ENCODE assay signal across 11 mouse cellular contexts in the genomic region with DNA sequence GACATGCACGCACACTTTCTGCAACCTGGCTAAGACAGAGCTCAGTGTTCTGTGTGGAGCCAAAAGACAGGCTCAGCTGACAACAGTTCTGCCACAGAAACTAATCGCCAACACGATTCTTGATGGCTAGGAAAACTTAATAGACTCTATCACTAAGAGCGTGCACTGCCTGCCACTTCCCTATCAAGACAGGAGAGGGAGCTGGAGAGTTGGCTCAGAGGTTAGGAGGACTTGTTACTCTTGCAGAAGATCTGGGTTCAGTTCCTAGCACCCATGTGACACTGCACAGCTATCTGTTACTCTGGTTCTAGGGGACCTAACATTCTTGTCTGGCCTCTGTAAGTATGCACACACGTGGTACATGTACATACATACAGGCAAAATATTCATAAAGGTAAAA. TPM values are rescaled to one million over a fixed set of nuclear protein-coding genes. Genes with fewer than 3 reads are reported as not detected.
DNase-seq lines count a peak whose midpoint lies in the region; ATAC-seq and TF ChIP-seq lines count a peak whose summit lies in the region.
"Had no signal": no experiment of that assay in that cellular context is flagged by ENCODE, and none has a peak within 500 bp of the region (broad histone marks: within the 10 kb centered on the region; RNA-seq: fewer than 3 reads in every experiment).

No protein-coding gene starts in this region.

- WGBS in kidney, adult 2 months: 76% methylated on average over 5 of the region's 5 CpGs
- WGBS in kidney, embryonic 14.5 days: 86% methylated on average over 5 of the region's 5 CpGs
- WGBS in liver, postnatal 0 days (ENCODE audit: insufficient replicate concordance): 75% methylated on average over 5 of the region's 5 CpGs
- WGBS in forebrain, embryonic 13.5 days: 77% methylated on average over 5 of the region's 5 CpGs
- 80% methylated on average over 5 of the region's 5 CpGs for WGBS in forebrain, embryonic 10.5 days

- peak; percentile 65 for TF ChIP-seq CTCF in kidney, adult 2 months (conservative IDR thresholded peaks at IDR 0.05; ENCODE audit: insufficient read depth, insufficient read length, low read depth, low read length)
- TF ChIP-seq CTCF in liver, postnatal 0 days (IDR thresholded peaks at IDR 0.05; ENCODE audit: low read depth): peak; percentile 74

- no peak overlapping the region for H3K27ac ChIP-seq in kidney, adult 2 months (ENCODE audit: insufficient read depth, low read depth, low read length)
- no peak overlapping the region for H3K27ac ChIP-seq in kidney, embryonic 14.5 days (ENCODE audit: low read depth, low read length)
- no peak overlapping the region for H3K27ac ChIP-seq in liver, postnatal 0 days (ENCODE audit: low read depth)
- H3K27ac ChIP-seq in forebrain, embryonic 13.5 days: no peak overlapping the region
- H3K27ac ChIP-seq in forebrain, embryonic 10.5 days: no peak overlapping the region
- H3K27ac ChIP-seq: midbrain, embryonic 10.5 days had no signal

- H3K9me3 ChIP-seq in kidney, embryonic 14.5 days (ENCODE audit: control insufficient read depth, low read length): no peaks in the 10 kb centered on the region
- H3K9me3 ChIP-seq in liver, postnatal 0 days (ENCODE audit: low read length): no peaks in the 10 kb centered on the region
- H3K9me3 ChIP-seq in forebrain, embryonic 13.5 days (replicated peaks): no peaks in the 10 kb centered on the region
- H3K9me3 ChIP-seq in forebrain, embryonic 10.5 days: no peaks in the 10 kb centered on the region
- H3K9me3 ChIP-seq: midbrain, embryonic 10.5 days had no signal

- ATAC-seq in kidney, embryonic 14.5 days (ENCODE audit: low FRiP score, low TSS enrichment): no peak
- no peak for ATAC-seq in liver, postnatal 0 days
- no peak for ATAC-seq in forebrain, embryonic 13.5 days
- ATAC-seq: intestine, embryonic 16.5 days had no signal

- DNase-seq in kidney, adult 2 months: peak; percentile 34
- DNase-seq in A20 (ENCODE audit: low read depth, low spot score): peak; percentile 52
- DNase-seq in R1 (ENCODE audit: low read depth, low spot score): peak; percentile 64
- no peak for DNase-seq in liver, postnatal 0 days
- no peak for DNase-seq in forebrain, embryonic 10.5 days (ENCODE audit: extremely low spot score, low spot score)
- no peak for DNase-seq in layer of hippocampus, postnatal 14 days (ENCODE audit: low spot score in 2 of 2)
- DNase-seq: adrenal gland, postnatal 25 days had no signal

- no peak for TF ChIP-seq POLR2A in kidney, adult 2 months (IDR thresholded peaks at IDR 0.05; ENCODE audit: low read depth, low read length)

- H3K36me3 ChIP-seq in kidney, adult 2 months (ENCODE audit: control insufficient read depth, insufficient read depth, low read length): peaks cover 7% of the 10 kb centered on the region
- H3K36me3 ChIP-seq in kidney, embryonic 14.5 days (ENCODE audit: control insufficient read depth, insufficient read depth, low read length): peaks cover 71% of the 10 kb centered on the region
- peaks cover 29% of the 10 kb centered on the region for H3K36me3 ChIP-seq in liver, postnatal 0 days (replicated peaks; ENCODE audit: insufficient read depth, low read length)
- H3K36me3 ChIP-seq in forebrain, embryonic 13.5 days (ENCODE audit: poor library complexity, severe bottlenecking): peaks cover 81% of the 10 kb centered on the region
- peaks cover 97% of the 10 kb centered on the region for H3K36me3 ChIP-seq in forebrain, embryonic 10.5 days (replicated peaks)

- no peaks in the 10 kb centered on the region for H3K27me3 ChIP-seq in kidney, adult 2 months (replicated peaks; ENCODE audit: control insufficient read depth, insufficient read depth, low read length)
- no peaks in the 10 kb centered on the region for H3K27me3 ChIP-seq in kidney, embryonic 14.5 days (ENCODE audit: control insufficient read depth, insufficient read depth, low read length)
- no peaks in the 10 kb centered on the region for H3K27me3 ChIP-seq in liver, postnatal 0 days (ENCODE audit: insufficient read depth, low read length)
- H3K27me3 ChIP-seq in forebrain, embryonic 13.5 days: no peaks in the 10 kb centered on the region
- H3K27me3 ChIP-seq in forebrain, embryonic 10.5 days (ENCODE audit: poor library complexity, severe bottlenecking): no peaks in the 10 kb centered on the region

- no peak overlapping the region for H3K9ac ChIP-seq in kidney, embryonic 14.5 days (ENCODE audit: low read depth, low read length)
- H3K9ac ChIP-seq in liver, postnatal 0 days (replicated peaks): no peak overlapping the region
- no peak overlapping the region for H3K9ac ChIP-seq in forebrain, embryonic 13.5 days

- no peaks in the 10 kb centered on the region for H3K4me1 ChIP-seq in kidney, adult 2 months (ENCODE audit: control insufficient read depth, insufficient read depth, low read length)
- H3K4me1 ChIP-seq in kidney, embryonic 14.5 days (ENCODE audit: control insufficient read depth, insufficient read depth, low read length): no peaks in the 10 kb centered on the region
- H3K4me1 ChIP-seq in liver, postnatal 0 days (ENCODE audit: insufficient read depth): 0 out of 2 replicates have a peak, but pooled peaks cover under 1% of the 10 kb centered on the region
- no peaks in the 10 kb centered on the region for H3K4me1 ChIP-seq in forebrain, embryonic 13.5 days
- H3K4me1 ChIP-seq in forebrain, embryonic 10.5 days: no peaks in the 10 kb centered on the region
- H3K4me1 ChIP-seq: midbrain, embryonic 10.5 days had no signal

- no peak for TF ChIP-seq EP300 in liver, postnatal 0 days (IDR thresholded peaks at IDR 0.05; ENCODE audit: low read depth)

- no peak overlapping the region for H3K4me3 ChIP-seq in kidney, adult 2 months (ENCODE audit: insufficient read depth, low read depth, low read length)
- H3K4me3 ChIP-seq in kidney, embryonic 14.5 days (ENCODE audit: low read length): no peak overlapping the region
- no peak overlapping the region for H3K4me3 ChIP-seq in liver, postnatal 0 days (ENCODE audit: low read depth, low read length)
- H3K4me3 ChIP-seq in forebrain, embryonic 13.5 days: no peak overlapping the region
- H3K4me3 ChIP-seq in forebrain, embryonic 10.5 days: no peak overlapping the region
- H3K4me3 ChIP-seq: midbrain, embryonic 10.5 days had no signal

- no peak overlapping the region for H3K4me2 ChIP-seq in kidney, embryonic 14.5 days (replicated peaks; ENCODE audit: low read depth, low read length)
- H3K4me2 ChIP-seq in liver, postnatal 0 days (ENCODE audit: low read depth, low read length): no peak overlapping the region
- H3K4me2 ChIP-seq in forebrain, embryonic 13.5 days: no peak overlapping the region

RNA-seq across cellular contexts. Expression of a gene that starts 10.3 kb away (rescaled TPM):
- 20.3 and 21.4 TPM in 2 replicates for polyA plus RNA-seq in kidney, adult 2 months (2012; rRNA removed)
- polyA plus RNA-seq in kidney, embryonic 14.5 days (2014; fragmentation: Nextera tagmentation; extraction: Ambion mirVana): 28.0 and 31.7 TPM in 2 replicates
- polyA plus RNA-seq in liver, postnatal 0 days (2015; fragmentation: Nextera tagmentation; extraction: Ambion mirVana): 5.2 and 5.7 TPM in 2 replicates
- 66.0 and 69.6 TPM in 2 replicates for polyA plus RNA-seq in forebrain, embryonic 13.5 days (2015; fragmentation: Nextera tagmentation; extraction: Ambion mirVana)
- 45.7 and 46.5 TPM in 2 replicates for polyA plus RNA-seq in forebrain, embryonic 10.5 days (2016; fragmentation: Nextera tagmentation; extraction: Ambion mirVana)
- total RNA-seq in layer of hippocampus, postnatal 14 days (2021): 10 to 100 TPM; 40.8 to 45.7 TPM

RNA-seq across cellular contexts. Expression of a gene that starts 31.0 kb away (rescaled TPM):
- polyA plus RNA-seq in kidney, adult 2 months (2012; rRNA removed): 348 and 492 TPM in 2 replicates
- polyA plus RNA-seq in kidney, embryonic 14.5 days (2014; fragmentation: Nextera tagmentation; extraction: Ambion mirVana): 0.11 and 0.16 TPM in 2 replicates
- not detected in 2 replicates for polyA plus RNA-seq in liver, postnatal 0 days (2015; fragmentation: Nextera tagmentation; extraction: Ambion mirVana)
- not detected in 2 replicates for polyA plus RNA-seq in forebrain, embryonic 13.5 days (2015; fragmentation: Nextera tagmentation; extraction: Ambion mirVana)
- polyA plus RNA-seq in forebrain, embryonic 10.5 days (2016; fragmentation: Nextera tagmentation; extraction: Ambion mirVana): 0.07 and 0.12 TPM in 2 replicates
- under 1 TPM; 0.48 to 0.64 TPM for total RNA-seq in layer of hippocampus, postnatal 14 days (2021)
- total RNA-seq: adrenal gland, postnatal 25 days had no signal
- polyA plus RNA-seq: midbrain, embryonic 10.5 days had no signal

Comparison
In these comparisons a context has a peak if more than half of its experiments do, and no peak if none do; other contexts are left out.
1. RNA of a gene that starts 31.0 kb away (polyA plus RNA-seq): 348 to 492 TPM in kidney, adult 2 months; 0.11 to 0.16 TPM in kidney, embryonic 14.5 days, 0.07 to 0.12 TPM in forebrain, embryonic 10.5 days, not detected in liver, postnatal 0 days and not detected in forebrain, embryonic 13.5 days; every median in the first group is over 100 times any median in the second.
2. DNase-seq: peak in kidney, adult 2 months (single experiment), A20 (single experiment) and R1 (single experiment); none in liver, postnatal 0 days (single experiment), forebrain, embryonic 10.5 days (single experiment) and layer of hippocampus, postnatal 14 days (0 of 2).